Mouse (Mus musculus) midbrain, embryonic 12.5 days (tissue): ENCODE data around the gene Tuba8. TPM values are rescaled to one million over a fixed set of nuclear protein-coding genes. Genes with fewer than 3 reads are reported as not detected.

Source experiments
- ATAC-seq: fragments of 200-750 bp; cut with Nextera tagmentation; 2 replicates; pipeline ENCODE4 v1.8.0; 2017; ENCODE audit warnings: low read depth, moderate TSS enrichment, moderate library complexity; ENCODE audit not compliant: low FRiP score
- H3K27ac ChIP-seq: fragments of 300-500 bp; sonication (generic); replicated peaks from 2 replicates; pipeline ENCODE4 v1.5.1; 2016; ENCODE audit warnings: mild to moderate bottlenecking
- H3K27me3 ChIP-seq: fragments of 300-500 bp; sonication (generic); 2 replicates; pipeline ENCODE4 v1.6.1; 2016; ENCODE audit warnings: mild to moderate bottlenecking
- H3K36me3 ChIP-seq: fragments of 300-500 bp; sonication (generic); 2 replicates; pipeline ENCODE4 v1.6.1; 2016
- H3K4me1 ChIP-seq: fragments of 300-500 bp; sonication (generic); 2 replicates; pipeline ENCODE4 v1.6.1; 2016
- H3K4me2 ChIP-seq: fragments of 300-500 bp; sonication (generic); replicated peaks from 2 replicates; pipeline ENCODE4 v1.6.1; 2016; ENCODE audit warnings: mild to moderate bottlenecking, moderate library complexity
- H3K4me3 ChIP-seq: fragments of 300-500 bp; sonication (generic); 2 replicates; pipeline ENCODE4 v1.5.1; 2016; ENCODE audit warnings: mild to moderate bottlenecking
- H3K9ac ChIP-seq: fragments of 300-500 bp; sonication (generic); replicated peaks from 2 replicates; pipeline ENCODE4 v1.6.1; 2016; ENCODE audit warnings: mild to moderate bottlenecking, moderate library complexity
- H3K9me3 ChIP-seq: fragments of 300-500 bp; sonication (generic); 2 replicates; pipeline ENCODE4 v1.6.1; 2016; ENCODE audit warnings: mild to moderate bottlenecking
- WGBS: fragments of 180-500 bp; shearing (Covaris S2); methylation state at CpG from one replicate; pipeline ENCODE4 v1.1.7; 2016; 5-methylcytosine and 5-hydroxymethylcytosine counted together
- polyA plus RNA-seq: library from polyadenylated mRNA; unstranded; fragments of >200 nt; fragmentation: Nextera tagmentation; extraction: Ambion mirVana; gene quantifications from 2 replicates; pipeline ENCODE4 v1.2.1, GENCODE M21; 2016

Gene Tuba8
- polyA plus RNA-seq, 1 experiment from 2014 or later: not detected

DNA sequence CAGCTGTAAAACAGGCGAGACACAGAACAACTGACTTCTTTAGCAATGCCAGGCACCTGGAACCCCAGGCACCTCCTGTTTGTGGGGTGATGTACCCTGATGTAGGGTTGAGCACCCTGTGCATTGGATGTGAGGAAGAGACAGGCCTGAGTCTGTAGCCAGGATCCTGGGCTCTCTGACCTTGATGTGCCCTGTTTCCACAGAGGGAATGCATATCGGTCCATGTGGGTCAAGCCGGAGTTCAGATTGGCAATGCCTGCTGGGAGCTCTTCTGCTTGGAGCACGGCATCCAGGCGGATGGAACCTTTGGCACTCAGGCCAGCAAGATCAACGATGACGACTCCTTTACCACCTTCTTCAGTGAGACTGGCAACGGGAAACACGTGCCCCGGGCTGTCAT lies 9.7 kb downstream of the Tuba8 start:
- no peak for ATAC-seq
- Histone ChIP-seq H3K4me2 (no peak overlapping the region), H3K27me3 (no peaks in the 10 kb centered on the region; the same call in 1 of the 2 replicates), H3K9ac (no peak overlapping the region), H3K4me1 (no peaks in the 10 kb centered on the region), H3K36me3 (no peaks in the 10 kb centered on the region), H3K4me3 (no peak overlapping the region), H3K9me3 (no peaks in the 10 kb centered on the region), H3K27ac (no peak overlapping the region)
- WGBS: 90% methylated on average over 10 of the region's 10 CpGs

DNA sequence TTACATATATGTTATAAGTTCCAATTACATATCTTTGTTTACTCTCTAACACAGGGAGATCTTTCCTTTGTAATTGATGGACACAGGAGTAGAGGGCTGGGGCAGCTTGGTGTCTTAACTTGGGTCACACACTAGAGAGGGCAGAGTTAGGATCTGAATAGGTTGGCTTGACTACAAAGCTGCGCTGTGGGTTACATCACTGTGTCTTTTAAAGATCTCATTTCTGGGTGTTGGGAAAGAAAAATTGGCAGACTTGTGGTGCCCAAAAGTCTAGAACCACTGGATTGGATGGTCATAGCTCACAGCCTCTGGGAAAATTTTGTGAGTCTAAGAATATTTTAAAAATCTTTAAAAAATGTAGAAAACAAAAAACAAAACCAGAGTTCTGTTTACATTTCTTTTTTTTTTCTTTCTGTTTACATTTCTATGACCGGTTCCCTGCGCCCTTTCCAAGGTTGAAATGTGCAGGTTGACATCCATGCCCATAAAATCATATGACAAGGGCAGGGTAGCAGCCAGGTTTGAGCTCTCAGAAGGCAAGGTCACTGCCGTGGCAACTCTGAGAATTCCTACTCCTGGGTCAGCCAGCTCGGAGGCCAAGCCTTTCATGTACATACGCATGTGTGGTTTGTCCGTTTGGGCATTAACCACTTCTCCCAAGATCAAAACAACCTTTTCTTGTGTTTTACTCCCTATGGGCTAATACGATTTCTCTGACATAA lies 11.5 kb downstream of the Tuba8 start:
- no peak overlapping the region for H3K9ac ChIP-seq
- H3K36me3 ChIP-seq: no peaks in the 10 kb centered on the region
- 90% methylated on average over 8 of the region's 8 CpGs for whole genome bisulfite sequencing
- H3K27me3 ChIP-seq: no peaks in the 10 kb centered on the region
- no peaks in the 10 kb centered on the region for H3K9me3 ChIP-seq
- H3K4me1 ChIP-seq: no peaks in the 10 kb centered on the region
- H3K4me3 ChIP-seq: no peak overlapping the region
- no peak overlapping the region for H3K27ac ChIP-seq
- no peak overlapping the region for H3K4me2 ChIP-seq
- ATAC-seq: no peak

DNA sequence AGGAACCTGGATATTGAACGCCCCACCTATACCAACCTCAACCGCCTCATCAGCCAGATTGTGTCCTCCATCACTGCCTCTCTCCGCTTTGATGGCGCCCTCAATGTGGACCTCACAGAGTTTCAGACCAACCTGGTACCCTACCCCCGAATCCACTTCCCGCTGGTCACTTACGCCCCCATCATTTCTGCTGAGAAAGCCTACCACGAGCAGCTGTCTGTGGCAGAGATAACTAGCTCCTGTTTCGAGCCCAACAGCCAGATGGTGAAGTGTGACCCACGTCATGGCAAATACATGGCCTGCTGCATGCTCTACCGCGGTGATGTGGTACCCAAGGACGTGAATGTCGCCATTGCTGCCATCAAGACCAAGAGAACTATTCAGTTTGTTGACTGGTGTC lies 12.5 kb downstream of the Tuba8 start:
- no peak overlapping the region for H3K9ac ChIP-seq
- 94% methylated on average over 14 of the region's 14 CpGs for WGBS
- H3K36me3 ChIP-seq: no peaks in the 10 kb centered on the region
- no peak overlapping the region for H3K27ac ChIP-seq
- no peaks in the 10 kb centered on the region for H3K9me3 ChIP-seq
- H3K4me3 ChIP-seq: no peak overlapping the region
- H3K27me3 ChIP-seq: no peaks in the 10 kb centered on the region
- no peak for ATAC-seq
- no peaks in the 10 kb centered on the region for H3K4me1 ChIP-seq
- no peak overlapping the region for H3K4me2 ChIP-seq

DNA sequence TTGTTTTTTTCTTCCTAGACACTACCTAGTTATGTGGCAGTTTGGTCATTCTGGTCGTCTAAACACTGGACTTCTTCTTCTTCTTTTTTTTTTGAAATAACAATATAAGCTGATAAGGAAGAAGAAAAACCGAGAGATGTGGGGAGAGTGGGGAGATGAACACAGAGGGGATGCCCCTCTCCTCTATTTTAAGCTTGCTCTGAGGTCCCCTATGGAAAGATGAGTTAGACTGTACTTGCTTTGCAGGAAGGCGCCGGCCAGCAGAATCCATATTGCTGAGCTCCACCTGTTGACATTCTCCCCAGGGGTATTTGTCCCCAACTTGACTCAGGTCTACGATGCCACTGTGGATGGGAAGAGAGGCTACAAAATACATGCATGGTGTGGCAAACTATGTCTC lies 13.6 kb downstream of the Tuba8 start:
- Histone ChIP-seq H3K4me3 (no peak overlapping the region), H3K27ac (no peak overlapping the region), H3K9ac (no peak overlapping the region), H3K36me3 (no peaks in the 10 kb centered on the region), H3K9me3 (no peaks in the 10 kb centered on the region), H3K27me3 (no peaks in the 10 kb centered on the region), H3K4me1 (no peaks in the 10 kb centered on the region), H3K4me2 (no peak overlapping the region)
- 81% methylated on average over 5 of the region's 5 CpGs for WGBS
- ATAC-seq: no peak

DNA sequence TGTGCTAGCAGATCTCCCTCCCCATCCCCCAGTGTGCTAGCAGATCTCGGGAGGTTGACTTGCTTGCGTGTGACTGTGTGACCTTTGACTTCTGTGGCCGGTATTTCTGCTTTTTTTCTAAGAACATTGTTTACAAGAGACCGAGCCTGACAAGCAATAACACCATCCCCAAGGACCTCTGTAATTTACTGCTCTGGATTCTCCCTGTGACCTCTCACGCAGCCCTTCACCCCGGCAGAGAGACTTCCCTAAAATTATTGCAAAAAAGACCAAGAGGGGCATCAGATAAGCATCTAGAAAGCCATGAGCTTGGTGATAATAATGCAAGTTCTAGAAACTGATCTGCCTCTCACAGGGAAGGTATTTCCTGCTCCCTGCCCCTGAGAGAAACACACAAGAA lies 14.5 kb downstream of the Tuba8 start:
- Histone ChIP-seq H3K27me3 (no peaks in the 10 kb centered on the region), H3K9ac (no peak overlapping the region), H3K4me3 (no peak overlapping the region), H3K36me3 (no peaks in the 10 kb centered on the region), H3K4me2 (no peak overlapping the region), H3K27ac (no peak overlapping the region), H3K9me3 (no peaks in the 10 kb centered on the region), H3K4me1 (no peaks in the 10 kb centered on the region)
- 37% methylated on average over 6 of the region's 6 CpGs for WGBS
- no peak for ATAC-seq

DNA sequence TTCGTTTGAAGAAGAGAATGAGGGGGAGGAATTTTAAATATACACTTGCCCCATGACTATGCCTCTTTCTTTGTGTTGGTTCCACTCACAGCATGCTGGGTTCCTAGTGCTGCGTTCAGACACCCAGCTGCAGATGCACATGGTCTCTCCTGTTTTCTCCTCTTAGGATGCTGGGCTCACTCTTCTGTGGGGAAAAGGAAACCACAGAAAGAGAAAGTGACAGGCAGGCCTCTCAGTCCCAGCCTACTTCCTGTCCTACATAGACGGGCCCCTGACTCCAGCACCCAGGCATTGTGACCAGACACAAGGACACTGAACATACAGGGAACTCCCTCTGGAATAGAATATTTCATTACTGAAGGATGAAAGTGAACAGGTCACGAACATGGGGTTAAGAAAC lies 15.5 kb downstream of the Tuba8 start:
- H3K27me3 ChIP-seq: no peaks in the 10 kb centered on the region
- H3K36me3 ChIP-seq: no peaks in the 10 kb centered on the region
- H3K27ac ChIP-seq: no peak overlapping the region
- no peak for ATAC-seq
- H3K4me1 ChIP-seq: no peaks in the 10 kb centered on the region
- WGBS: 87% methylated on average over 4 of the region's 4 CpGs
- H3K9ac ChIP-seq: no peak overlapping the region
- H3K9me3 ChIP-seq: no peaks in the 10 kb centered on the region
- no peak overlapping the region for H3K4me2 ChIP-seq
- no peak overlapping the region for H3K4me3 ChIP-seq

DNA sequence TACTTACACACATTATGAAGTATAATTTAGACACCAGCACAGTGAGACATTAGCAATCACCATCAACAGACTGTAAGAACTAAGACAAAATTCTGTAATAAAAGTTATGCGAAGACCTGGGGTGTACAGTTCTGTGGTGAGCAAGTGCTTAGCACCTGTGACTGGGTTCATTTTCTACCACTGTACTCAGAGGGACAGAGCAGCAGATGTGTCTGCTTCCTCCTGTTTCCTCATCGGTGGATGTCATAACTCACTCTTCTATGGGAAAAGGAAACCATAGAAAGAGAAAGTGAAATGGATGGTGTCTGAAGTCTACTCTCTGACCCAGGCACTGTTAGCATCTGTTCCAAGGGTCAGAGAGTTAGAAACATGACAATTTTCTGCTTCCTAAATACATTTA lies 16.2 kb downstream of the Tuba8 start:
- no peak for ATAC-seq
- Histone ChIP-seq H3K36me3 (no peaks in the 10 kb centered on the region), H3K4me2 (no peak overlapping the region), H3K9ac (no peak overlapping the region), H3K4me1 (no peaks in the 10 kb centered on the region), H3K27ac (no peak overlapping the region), H3K9me3 (no peaks in the 10 kb centered on the region), H3K27me3 (no peaks in the 10 kb centered on the region), H3K4me3 (no peak overlapping the region)
- WGBS: 92% methylated on average over 2 of the region's 2 CpGs

DNA sequence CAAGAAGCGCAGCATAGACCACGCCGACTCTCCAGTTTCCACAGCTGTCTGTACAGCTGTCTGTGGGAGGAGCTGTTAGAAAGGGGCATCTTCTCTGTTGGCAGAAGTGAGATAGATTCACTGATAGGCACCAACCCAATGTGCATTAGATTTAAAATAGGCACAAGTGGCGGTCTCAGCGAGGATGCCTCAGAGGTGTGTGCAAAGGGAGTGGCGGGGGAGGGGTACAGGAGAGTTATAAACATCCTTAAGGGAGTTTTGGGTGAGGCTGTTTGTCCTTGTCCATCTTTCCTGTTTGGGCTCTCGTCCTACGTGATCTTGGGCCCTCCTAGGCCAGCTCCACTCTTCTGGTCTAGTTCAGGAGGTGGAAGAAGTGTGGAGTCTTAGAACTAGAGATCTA lies 17.9 kb downstream of the Tuba8 start:
- H3K27ac ChIP-seq: no peak overlapping the region
- no peak overlapping the region for H3K4me2 ChIP-seq
- no peak overlapping the region for H3K9ac ChIP-seq
- no peaks in the 10 kb centered on the region for H3K9me3 ChIP-seq
- H3K36me3 ChIP-seq: no peaks in the 10 kb centered on the region
- H3K4me3 ChIP-seq: no peak overlapping the region
- ATAC-seq: no peak
- 78% methylated on average over 8 of the region's 8 CpGs for WGBS
- no peaks in the 10 kb centered on the region for H3K4me1 ChIP-seq
- H3K27me3 ChIP-seq: no peaks in the 10 kb centered on the region

DNA sequence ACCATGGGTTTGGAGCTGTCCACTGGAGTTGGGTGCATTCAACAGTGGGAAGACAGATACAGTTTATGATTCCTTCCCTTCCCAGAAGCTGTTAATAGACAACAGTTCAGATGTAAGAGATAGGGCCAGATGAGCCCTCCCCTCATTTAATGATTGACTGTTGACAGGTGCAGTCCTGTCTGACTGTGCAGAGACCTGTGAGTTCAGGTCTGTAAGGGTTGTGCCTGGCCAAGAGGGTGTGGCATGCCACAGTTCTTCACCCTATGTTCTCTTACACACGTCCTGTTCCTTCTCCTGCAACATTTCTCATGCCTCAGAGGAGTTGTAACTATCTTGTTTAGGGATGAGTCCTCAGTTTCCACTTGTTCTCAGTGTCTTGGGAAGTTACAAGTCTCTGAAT lies 22.2 kb downstream of the Tuba8 start:
- Histone ChIP-seq H3K27me3 (no peaks in the 10 kb centered on the region), H3K9ac (no peak overlapping the region), H3K36me3 (no peaks in the 10 kb centered on the region), H3K27ac (no peak overlapping the region), H3K9me3 (no peaks in the 10 kb centered on the region), H3K4me2 (no peak overlapping the region), H3K4me3 (no peak overlapping the region), H3K4me1 (no peaks in the 10 kb centered on the region)
- no peak for ATAC-seq
- 74% methylated on average over 1 of the region's 1 CpGs for WGBS

DNA sequence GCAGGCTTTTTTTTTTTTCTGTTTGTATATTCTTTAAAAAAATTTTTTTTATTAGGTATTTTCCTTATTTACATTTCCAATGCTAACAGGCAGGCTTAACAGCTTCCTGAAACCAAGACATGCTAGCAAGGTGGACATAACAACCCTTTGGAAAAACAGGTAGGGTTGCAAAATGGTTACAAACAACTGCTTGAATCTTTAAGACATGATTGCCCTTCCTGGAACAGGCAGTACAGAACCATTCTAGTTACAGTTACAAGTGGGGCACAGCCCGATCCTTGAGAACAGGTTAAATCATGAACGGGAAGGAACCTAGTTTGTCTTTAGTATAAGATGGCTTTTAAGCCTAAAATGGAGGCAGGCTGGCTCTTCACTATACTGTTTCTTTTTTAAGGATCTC lies 25.9 kb downstream of the Tuba8 start:
- ATAC-seq: no peak
- Histone ChIP-seq H3K9me3 (no peaks in the 10 kb centered on the region), H3K4me3 (no peak overlapping the region), H3K36me3 (no peaks in the 10 kb centered on the region), H3K9ac (no peak overlapping the region), H3K4me2 (no peak overlapping the region), H3K27me3 (no peaks in the 10 kb centered on the region), H3K4me1 (no peaks in the 10 kb centered on the region), H3K27ac (no peak overlapping the region)
- WGBS: 85% methylated on average over 2 of the region's 2 CpGs

DNA sequence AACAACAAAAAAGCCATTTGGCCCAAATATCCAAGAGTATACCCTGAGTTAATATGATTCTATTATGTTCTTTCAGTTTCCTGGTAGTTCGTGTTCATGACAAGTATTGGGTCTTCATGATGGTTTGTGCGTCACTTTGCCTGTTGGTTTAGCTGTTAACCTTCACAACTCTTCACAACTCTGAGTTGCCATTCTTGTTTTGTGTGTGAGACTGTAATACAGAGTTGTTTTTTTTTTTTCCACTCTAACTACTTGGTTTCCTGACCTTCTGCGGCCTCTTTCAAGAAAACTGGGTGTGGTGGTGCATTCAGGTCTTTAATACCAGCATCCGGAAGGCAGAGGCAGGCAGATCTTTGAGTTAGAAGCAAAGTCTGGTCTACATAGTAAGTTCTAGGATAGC lies 27.7 kb downstream of the Tuba8 start:
- H3K4me1 ChIP-seq: no peaks in the 10 kb centered on the region
- WGBS: 95% methylated on average over 4 of the region's 4 CpGs
- H3K4me2 ChIP-seq: no peak overlapping the region
- H3K4me3 ChIP-seq: no peak overlapping the region
- no peaks in the 10 kb centered on the region for H3K36me3 ChIP-seq
- no peak overlapping the region for H3K9ac ChIP-seq
- peaks cover 3% of the 10 kb centered on the region; the same call in 1 of the 2 replicates for H3K27me3 ChIP-seq
- H3K27ac ChIP-seq: no peak overlapping the region
- ATAC-seq: no peak
- no peaks in the 10 kb centered on the region for H3K9me3 ChIP-seq

DNA sequence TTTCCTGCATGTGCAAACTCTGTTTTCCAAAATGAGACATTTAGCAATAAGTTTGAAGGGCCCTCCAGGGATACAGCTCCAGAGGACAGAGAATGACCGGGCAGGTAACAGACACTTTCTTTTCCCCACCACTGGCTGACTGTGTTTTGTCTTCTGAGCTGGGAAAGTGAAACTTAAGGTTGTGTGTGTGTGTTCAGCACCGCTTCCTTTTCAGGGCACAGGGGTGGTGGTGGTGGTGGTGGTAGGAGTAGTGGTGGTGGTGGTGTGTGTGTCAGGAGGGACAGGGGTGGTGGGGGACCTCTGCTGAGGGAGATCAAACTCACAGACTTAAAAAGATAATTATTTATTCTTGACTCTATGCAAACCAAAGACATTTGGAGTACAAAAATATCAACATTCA lies 31.3 kb downstream of the Tuba8 start:
- WGBS: 95% methylated on average over 2 of the region's 2 CpGs

DNA sequence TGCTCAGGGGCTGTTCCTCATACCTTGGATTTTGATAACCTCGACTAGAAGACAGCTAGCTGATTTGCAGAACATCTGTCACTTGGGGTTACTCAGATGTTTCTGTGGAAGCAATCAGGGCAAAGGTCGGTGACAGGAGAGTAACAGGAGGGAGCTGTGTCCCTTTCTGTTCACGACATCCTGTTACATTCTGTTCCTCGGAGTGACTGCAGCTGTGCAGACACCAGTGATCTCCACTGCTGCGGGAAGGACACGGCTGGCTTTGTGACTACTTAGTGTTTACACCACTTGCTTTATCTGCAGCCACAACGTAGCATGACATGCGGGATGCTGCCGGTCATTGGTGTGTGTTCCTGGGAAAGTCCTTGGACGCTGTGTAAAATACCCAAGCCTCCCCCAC lies 32.7 kb downstream of the Tuba8 start:
- Histone ChIP-seq H3K27me3 (peaks cover 29% of the 10 kb centered on the region), H3K9me3 (no peaks in the 10 kb centered on the region), H3K4me1 (no peaks in the 10 kb centered on the region), H3K4me2 (no peak overlapping the region), H3K36me3 (no peaks in the 10 kb centered on the region), H3K27ac (no peak overlapping the region), H3K9ac (no peak overlapping the region), H3K4me3 (no peak overlapping the region)
- 72% methylated on average over 10 of the region's 10 CpGs for WGBS
- ATAC-seq: no peak

More for the DNA sequence above, 31.3 kb downstream of the Tuba8 start:
- Histone ChIP-seq H3K4me3 (no peak overlapping the region), H3K9me3 (no peaks in the 10 kb centered on the region), H3K4me1 (no peaks in the 10 kb centered on the region), H3K27me3 (peaks cover 18% of the 10 kb centered on the region), H3K4me2 (no peak overlapping the region), H3K36me3 (no peaks in the 10 kb centered on the region), H3K27ac (no peak overlapping the region), H3K9ac (no peak overlapping the region)
- no peak for ATAC-seq
